Mouse (Mus musculus) lung, embryonic 14.5 days (tissue): ENCODE results near the gene Pstpip1. TPM values are rescaled to one million over a fixed set of nuclear protein-coding genes. Genes with fewer than 3 reads are reported as not detected.
A peak's percentile ranks its signal among the peaks of the same experiment; 100 is the strongest.

Source experiments
- ATAC-seq: fragments of 200-750 bp; cut with Nextera tagmentation; 2 replicates; pipeline ENCODE4 v1.8.0; 2017; ENCODE audit warnings: mild to moderate bottlenecking, moderate TSS enrichment, moderate library complexity; ENCODE audit not compliant: insufficient read depth
- DNase-seq: peaks from one replicate; pipeline ENCODE4 v3.0.0-alpha.2; 2015
- H3K27ac ChIP-seq: fragments of 300-500 bp; sonication (generic); 2 replicates; pipeline ENCODE4 v1.5.1; 2014; ENCODE audit warnings: low read depth, mild to moderate bottlenecking, moderate library complexity
- H3K27me3 ChIP-seq: fragments of 300-500 bp; sonication (generic); 2 replicates; pipeline ENCODE4 v1.6.1; 2014; ENCODE audit warnings: low read length, control low read depth; ENCODE audit not compliant: insufficient read depth
- H3K36me3 ChIP-seq: fragments of 300-500 bp; sonication (generic); 2 replicates; pipeline ENCODE4 v1.6.1; 2014; ENCODE audit warnings: control low read depth; ENCODE audit not compliant: insufficient read depth
- H3K4me1 ChIP-seq: fragments of 300-500 bp; sonication (generic); 2 replicates; pipeline ENCODE4 v1.6.1; 2014; ENCODE audit warnings: antibody characterized with exemption, control low read depth; ENCODE audit not compliant: insufficient read depth
- H3K4me2 ChIP-seq: fragments of 300-500 bp; sonication (generic); 2 replicates; pipeline ENCODE4 v1.6.1; 2014; ENCODE audit warnings: mild to moderate bottlenecking
- H3K4me3 ChIP-seq: fragments of 300-500 bp; sonication (generic); 2 replicates; pipeline ENCODE4 v1.5.1; 2014; ENCODE audit warnings: low read depth, low read length
- H3K9ac ChIP-seq: fragments of 300-500 bp; sonication (generic); 2 replicates; pipeline ENCODE4 v1.6.1; 2014
- H3K9me3 ChIP-seq: fragments of 300-500 bp; sonication (generic); 2 replicates; pipeline ENCODE4 v1.6.1; 2016; ENCODE audit warnings: low read depth, low read length, control low read depth
- CTCF ChIP-seq: IDR thresholded peaks from 2 replicates; pipeline ENCODE4 v1.5.1; 2016; ENCODE audit warnings: antibody characterized with exemption, low read depth
- WGBS: fragments of 180-500 bp; shearing (Covaris S2); extraction: QIAGEN DNeasy Blood & Tissue Kit; methylation state at CpG from one replicate; pipeline ENCODE4 v1.1.7; 2014; 5-methylcytosine and 5-hydroxymethylcytosine counted together
- polyA plus RNA-seq: library from polyadenylated mRNA; unstranded; fragments of >200 nt; fragmentation: Nextera tagmentation; extraction: Ambion mirVana; gene quantifications from 2 replicates; pipeline ENCODE4 v1.2.1, GENCODE M21; 2014

Gene Pstpip1
- polyA plus RNA-seq, 1 experiment from 2014 or later: 0.83 TPM

DNA sequence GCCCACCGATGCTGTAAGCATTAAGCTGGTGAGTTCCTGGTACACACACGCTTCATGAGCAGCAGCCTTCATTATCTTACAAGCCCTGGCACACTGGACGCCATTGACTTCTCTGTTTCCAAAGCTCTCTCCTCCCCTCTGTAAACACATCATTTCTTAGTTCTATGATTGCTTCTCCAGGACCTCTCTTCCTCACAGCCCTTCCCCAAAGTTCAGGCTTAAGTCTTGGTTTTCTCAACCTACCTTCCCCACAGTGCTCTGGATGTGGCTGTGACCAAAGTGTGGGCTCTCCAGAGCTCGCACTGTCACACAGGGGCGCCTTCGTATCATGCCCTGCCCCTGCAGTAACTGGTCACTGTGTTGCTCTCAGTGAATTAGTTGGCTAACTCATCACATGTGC, 75.6 kb downstream of the Pstpip1 start, which contains the start of gene Tspan3:
Gene Tspan3 (minus strand): TSS at position 101 of the 400 bp plus-strand sequence.
- no peaks in the 10 kb centered on the region for H3K4me1 ChIP-seq
- no peak within 1 kb of the TSS for H3K4me2 ChIP-seq
- no peak for DNase-seq
- no peak within 1 kb of the TSS for H3K9ac ChIP-seq
- WGBS: 86% methylated on average over 6 of the region's 6 CpGs
- ATAC-seq: no peak
- H3K27me3 ChIP-seq: no peaks in the 10 kb centered on the region
- no peak within 1 kb of the TSS for H3K4me3 ChIP-seq
- TF ChIP-seq CTCF: no peak
- no peak within 1 kb of the TSS for H3K27ac ChIP-seq
- H3K9me3 ChIP-seq: no peaks in the 10 kb centered on the region
- no peaks in the 10 kb centered on the region for H3K36me3 ChIP-seq

DNA sequence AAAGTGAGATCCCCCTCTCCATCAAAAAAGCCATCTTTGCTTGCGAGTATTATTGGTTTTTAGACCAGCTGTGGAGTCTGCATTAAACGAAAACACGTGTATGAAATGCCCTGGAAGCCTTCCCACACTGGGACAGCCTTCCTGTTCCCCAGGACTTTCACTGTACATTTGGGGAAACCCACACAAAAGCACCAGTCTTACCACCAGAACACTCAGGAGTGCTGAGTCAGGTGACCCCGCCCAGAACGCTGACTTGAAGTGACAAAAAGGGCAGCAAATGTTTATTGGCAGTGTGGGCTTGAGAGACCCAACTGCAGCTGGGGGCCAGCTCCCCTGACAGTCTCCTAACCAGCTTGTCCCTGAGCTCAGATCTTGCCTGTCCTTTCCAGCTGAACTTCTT, 76.4 kb downstream of the Pstpip1 start:
- Histone ChIP-seq H3K4me2 (no peak overlapping the region), H3K27me3 (no peaks in the 10 kb centered on the region), H3K36me3 (no peaks in the 10 kb centered on the region), H3K9me3 (no peaks in the 10 kb centered on the region), H3K4me1 (no peaks in the 10 kb centered on the region), H3K4me3 (no peak overlapping the region), H3K27ac (no peak overlapping the region), H3K9ac (no peak overlapping the region)
- no peak for ATAC-seq
- peak; percentile 7 for DNase-seq
- no peak for TF ChIP-seq CTCF
- WGBS: 42% methylated on average over 5 of the region's 5 CpGs

DNA sequence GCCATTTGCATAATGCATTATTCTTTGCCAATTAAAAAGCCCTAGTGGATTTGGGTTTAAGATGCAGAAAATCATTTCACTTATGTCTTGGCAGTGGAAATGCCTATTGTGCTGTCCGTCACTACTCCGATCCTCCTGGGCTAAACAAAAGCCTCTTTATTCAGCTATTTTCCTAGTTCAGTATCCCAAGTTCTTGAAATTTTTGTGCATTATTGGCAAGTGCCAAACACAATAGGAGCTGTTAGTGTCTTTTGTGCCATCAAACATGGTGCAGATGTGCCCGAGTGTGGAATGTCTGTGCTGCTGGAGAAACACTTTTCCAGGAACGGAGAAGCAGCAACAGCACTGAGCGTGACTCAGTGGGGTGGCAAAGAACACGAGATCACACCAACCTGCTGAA, 77.9 kb downstream of the Pstpip1 start:
- Histone ChIP-seq H3K36me3 (no peaks in the 10 kb centered on the region), H3K27ac (no peak overlapping the region), H3K9ac (no peak overlapping the region), H3K4me2 (no peak overlapping the region), H3K4me3 (no peak overlapping the region), H3K9me3 (no peaks in the 10 kb centered on the region), H3K4me1 (no peaks in the 10 kb centered on the region), H3K27me3 (no peaks in the 10 kb centered on the region)
- DNase-seq (no peak), ATAC-seq (no peak)
- WGBS: 64% methylated on average over 6 of the region's 6 CpGs
- TF ChIP-seq CTCF: no peak

DNA sequence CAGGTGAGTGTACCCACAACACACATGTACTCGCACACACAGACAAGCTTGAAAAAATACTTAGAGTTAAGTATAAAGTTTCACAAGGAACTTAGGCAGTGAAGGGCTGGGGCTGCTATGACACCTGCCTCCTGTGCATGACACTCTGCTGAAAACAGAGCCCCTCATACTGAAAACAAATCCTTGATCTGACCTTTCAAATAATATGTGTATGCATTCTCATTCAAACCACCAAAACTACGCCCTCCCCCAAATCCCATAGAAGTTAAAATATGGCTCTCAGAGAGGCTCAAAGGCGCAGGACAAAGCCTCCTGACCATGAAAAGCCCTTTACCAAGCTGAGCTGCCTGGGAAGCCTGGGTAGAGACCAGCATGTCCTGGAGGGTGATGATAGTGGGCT, 85.6 kb downstream of the Pstpip1 start:
- H3K4me2 ChIP-seq: no peak overlapping the region
- H3K27me3 ChIP-seq: no peaks in the 10 kb centered on the region
- no peaks in the 10 kb centered on the region for H3K36me3 ChIP-seq
- H3K27ac ChIP-seq: no peak overlapping the region
- no peak for TF ChIP-seq CTCF
- ATAC-seq (no peak), DNase-seq (no peak)
- no peaks in the 10 kb centered on the region for H3K4me1 ChIP-seq
- WGBS: 85% methylated on average over 3 of the region's 3 CpGs
- H3K9me3 ChIP-seq: no peaks in the 10 kb centered on the region
- no peak overlapping the region for H3K9ac ChIP-seq
- H3K4me3 ChIP-seq: no peak overlapping the region

DNA sequence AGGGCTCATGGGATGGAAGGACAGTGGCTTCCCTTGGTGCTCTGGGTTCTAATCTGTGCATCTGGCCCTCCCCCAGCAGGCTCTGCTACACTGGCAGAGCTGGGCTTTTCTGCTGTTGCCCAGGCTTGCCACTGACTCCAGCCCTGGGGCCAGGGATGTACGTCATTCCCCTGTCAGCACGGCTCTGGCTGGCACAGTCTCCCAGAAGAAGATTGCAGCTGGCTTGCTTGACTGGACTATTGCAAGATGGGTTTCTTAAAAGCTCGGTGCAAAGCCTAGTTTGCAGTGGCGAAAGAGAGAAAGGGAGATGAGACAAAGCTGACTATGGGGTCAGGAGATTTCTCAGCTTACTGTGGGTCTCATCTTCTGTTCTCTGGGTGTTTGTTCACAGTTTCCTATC, 87.6 kb downstream of the Pstpip1 start:
- no peak overlapping the region for H3K9ac ChIP-seq
- H3K27ac ChIP-seq: no peak overlapping the region
- H3K4me3 ChIP-seq: no peak overlapping the region
- H3K27me3 ChIP-seq: no peaks in the 10 kb centered on the region
- no peak for ATAC-seq
- H3K9me3 ChIP-seq: no peaks in the 10 kb centered on the region
- no peak overlapping the region for H3K4me2 ChIP-seq
- 72% methylated on average over 4 of the region's 4 CpGs for WGBS
- H3K4me1 ChIP-seq: no peaks in the 10 kb centered on the region
- no peaks in the 10 kb centered on the region for H3K36me3 ChIP-seq
- no peak for TF ChIP-seq CTCF
- no peak for DNase-seq

Other genes with a start within 250 kb of the Pstpip1 start
- 6.0 and 7.1 TPM in 2 replicates for gene Scaper, start 151.8 kb upstream of the Pstpip1 start, polyA plus RNA-seq
- not detected in 2 replicates for gene 4930563M21Rik, start 79.4 kb upstream of the Pstpip1 start, polyA plus RNA-seq
- 271 and 275 TPM in 2 replicates for gene Rcn2, start 48.1 kb upstream of the Pstpip1 start, polyA plus RNA-seq
- gene Tspan3, start 75.5 kb downstream of the Pstpip1 start, polyA plus RNA-seq: 483 and 491 TPM in 2 replicates